Mouse (Mus musculus) lung, postnatal 14 days (tissue): Measurements from ENCODE around the gene Klk4.

Experiments used
- DNase-seq: peaks from one replicate; pipeline ENCODE4 v3.0.0; 2021

The Klk4 gene

GRCm38 (mm10) chr7:43880912-43881311 is at the start of gene Klk4:
TSS of gene Klk4 (plus strand) at chr7:43881160.
- no peak for DNase-seq

- no peak for DNase-seq
These were observed 39.3 kb upstream of the Klk4 start, which contains the start of gene Klk5 for GRCm38 (mm10) chr7:43841701-43842100. TSS of gene Klk5 (plus strand) at chr7:43841971.

GRCm38 (mm10) chr7:43843801-43844200 is 37.2 kb upstream of the Klk4 start:
- no peak for DNase-seq

GRCm38 (mm10) chr7:43851616-43852015 is 29.3 kb upstream of the Klk4 start:
- DNase-seq: no peak

- DNase-seq: no peak
These were observed 26.1 kb upstream of the Klk4 start for GRCm38 (mm10) chr7:43854642-43855380.

GRCm38 (mm10) chr7:43855709-43856108 is 25.3 kb upstream of the Klk4 start:
- no peak for DNase-seq

GRCm38 (mm10) chr7:43856307-43856706 is 24.7 kb upstream of the Klk4 start:
- no peak for DNase-seq

- DNase-seq: no peak
These were observed 23.5 kb upstream of the Klk4 start for GRCm38 (mm10) chr7:43857501-43857900.

GRCm38 (mm10) chr7:43860411-43860810 is 20.5 kb upstream of the Klk4 start:
- no peak for DNase-seq

- DNase-seq: peak; percentile 71
These were observed 7.7 kb upstream of the Klk4 start for GRCm38 (mm10) chr7:43873237-43873636.

GRCm38 (mm10) chr7:43873674-43874073 is 7.3 kb upstream of the Klk4 start:
- no peak for DNase-seq

- DNase-seq: no peak
These were observed 6.0 kb upstream of the Klk4 start for GRCm38 (mm10) chr7:43874868-43875375.

GRCm38 (mm10) chr7:43876444-43876843 is 4.5 kb upstream of the Klk4 start:
- DNase-seq: no peak

- no peak for DNase-seq
These were observed 2.7 kb upstream of the Klk4 start for GRCm38 (mm10) chr7:43878281-43878680.

- no peak for DNase-seq
These were observed 1.4 kb downstream of the Klk4 start for GRCm38 (mm10) chr7:43882346-43882745.

GRCm38 (mm10) chr7:43882811-43883210 is 1.9 kb downstream of the Klk4 start:
- no peak for DNase-seq

GRCm38 (mm10) chr7:43883547-43883946 is 2.6 kb downstream of the Klk4 start:
- DNase-seq: peak; percentile 27

- no peak for DNase-seq
These were observed 10.4 kb downstream of the Klk4 start for GRCm38 (mm10) chr7:43891365-43891764.

- DNase-seq: no peak
These were observed 10.8 kb downstream of the Klk4 start for GRCm38 (mm10) chr7:43891788-43892187.

- peak; percentile 87 for DNase-seq
These were observed 13.9 kb downstream of the Klk4 start for GRCm38 (mm10) chr7:43894836-43895235.

GRCm38 (mm10) chr7:43914821-43915220 is 33.9 kb downstream of the Klk4 start:
- no peak for DNase-seq

- no peak for DNase-seq
These were observed 37.5 kb downstream of the Klk4 start for GRCm38 (mm10) chr7:43918426-43918825.

- DNase-seq: no peak
These were observed 37.9 kb downstream of the Klk4 start for GRCm38 (mm10) chr7:43918871-43919270.

- peak; percentile 75 for DNase-seq
These were observed 38.8 kb downstream of the Klk4 start for GRCm38 (mm10) chr7:43919559-43920451.
